Mouse (Mus musculus) cortical plate, adult 2 months (tissue): ENCODE data around the gene Kcnj16.

Source experiments
- CTCF ChIP-seq: fragments of 200-500 bp; IDR thresholded peaks from 2 replicates; pipeline ENCODE4 v1.5.1; 2011; ENCODE audit warnings: mild to moderate bottlenecking, control low read depth, low read length; ENCODE audit not compliant: insufficient read depth; ENCODE audit errors: extremely low read depth
- POLR2A ChIP-seq: fragments of 200-500 bp; IDR thresholded peaks from 2 replicates; pipeline ENCODE4 v1.6.1; 2011; ENCODE audit warnings: mild to moderate bottlenecking, low read length, control low read depth; ENCODE audit not compliant: insufficient read depth; ENCODE audit errors: extremely low read depth

DNA sequence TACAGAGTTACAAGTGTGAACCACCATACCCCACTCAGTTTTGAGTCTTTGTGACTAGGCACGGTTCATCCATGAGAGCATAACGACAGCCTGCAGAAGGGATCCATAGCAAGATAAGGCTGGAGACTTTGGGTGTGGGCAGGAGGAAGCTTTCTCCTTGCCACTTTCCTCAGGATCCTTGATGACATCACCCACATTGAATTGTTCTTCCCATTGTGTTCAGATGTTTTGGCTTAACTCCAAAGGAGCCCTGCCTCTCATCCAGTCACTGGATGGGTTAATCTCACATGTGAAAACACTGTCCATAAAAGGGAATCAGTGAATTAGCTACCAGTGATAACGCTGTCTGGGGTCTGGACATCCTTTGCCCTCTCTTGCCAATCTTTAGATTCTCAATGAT is 37.3 kb downstream of the Kcnj16 start:
- TF ChIP-seq CTCF (no peak), POLR2A (no peak)
